Mouse (Mus musculus): Measurements from ENCODE around the gene Rbsn. TPM values are rescaled to one million over a fixed set of nuclear protein-coding genes. Genes with fewer than 3 reads are reported as not detected.

Rbsn gene
- polyA plus RNA-seq, 1 experiment from 2014 or later: 27.1 TPM

Other genes starting within 250 kb of the Rbsn start
- gene Fgd5, start 236.0 kb downstream of the Rbsn start, polyA plus RNA-seq (2014; fragmentation: Nextera tagmentation; extraction: Ambion mirVana): 17.2 and 19.0 TPM in 2 replicates
- 34.1 and 36.4 TPM in 2 replicates for gene Nr2c2, start 123.5 kb downstream of the Rbsn start, polyA plus RNA-seq (2014; fragmentation: Nextera tagmentation; extraction: Ambion mirVana)
- 64.1 and 66.0 TPM in 2 replicates for gene Mrps25, start 30.9 kb downstream of the Rbsn start, polyA plus RNA-seq (2014; fragmentation: Nextera tagmentation; extraction: Ambion mirVana)
- gene Trh, start 29.7 kb upstream of the Rbsn start, polyA plus RNA-seq (2014; fragmentation: Nextera tagmentation; extraction: Ambion mirVana): 0.78 and 1.1 TPM in 2 replicates

Data from neural tube, embryonic 14.5 days (tissue).